Mouse (Mus musculus) limb, embryonic 12.5 days (tissue): ENCODE results near the gene Becn1. TPM values are rescaled to one million over a fixed set of nuclear protein-coding genes. Genes with fewer than 3 reads are reported as not detected.

Experiments
- ATAC-seq: fragments of 200-750 bp; cut with Nextera tagmentation; 2 replicates; pipeline ENCODE4 v1.8.0; 2017; ENCODE audit warnings: low read depth, moderate TSS enrichment; ENCODE audit not compliant: insufficient number of reproducible peaks, insufficient read depth, low FRiP score, low TSS enrichment
- H3K27ac ChIP-seq: fragments of 300-500 bp; sonication (generic); 2 replicates; pipeline ENCODE4 v1.5.1; 2016; ENCODE audit warnings: mild to moderate bottlenecking, moderate library complexity
- H3K27me3 ChIP-seq: fragments of 300-500 bp; sonication (generic); 2 replicates; pipeline ENCODE4 v1.6.1; 2016; ENCODE audit warnings: mild to moderate bottlenecking, moderate library complexity
- H3K36me3 ChIP-seq: fragments of 300-500 bp; sonication (generic); 2 replicates; pipeline ENCODE4 v1.6.1; 2016; ENCODE audit warnings: mild to moderate bottlenecking, moderate library complexity
- H3K4me1 ChIP-seq: fragments of 300-500 bp; sonication (generic); replicated peaks from 2 replicates; pipeline ENCODE4 v1.6.1; 2016
- H3K4me2 ChIP-seq: fragments of 300-500 bp; sonication (generic); 2 replicates; pipeline ENCODE4 v1.6.1; 2016; ENCODE audit warnings: mild to moderate bottlenecking, moderate library complexity
- H3K4me3 ChIP-seq: fragments of 300-500 bp; sonication (generic); replicated peaks from 2 replicates; pipeline ENCODE4 v1.5.1; 2016; ENCODE audit warnings: mild to moderate bottlenecking
- H3K9ac ChIP-seq: fragments of 300-500 bp; sonication (generic); replicated peaks from 2 replicates; pipeline ENCODE4 v1.6.1; 2016; ENCODE audit warnings: mild to moderate bottlenecking, moderate library complexity
- H3K9me3 ChIP-seq: fragments of 300-500 bp; sonication (generic); 2 replicates; pipeline ENCODE4 v1.6.1; 2016; ENCODE audit warnings: mild to moderate bottlenecking, moderate library complexity
- WGBS: fragments of 180-500 bp; shearing (Covaris S2); methylation state at CpG from one replicate; pipeline ENCODE4 v1.1.7; 2016; 5-methylcytosine and 5-hydroxymethylcytosine counted together
- polyA plus RNA-seq: library from polyadenylated mRNA; unstranded; fragments of >200 nt; fragmentation: Nextera tagmentation; extraction: Ambion mirVana; gene quantifications from 2 replicates; pipeline ENCODE4 v1.2.1, GENCODE M21; 2016

Becn1 gene
- polyA plus RNA-seq, 1 experiment from 2014 or later: 129 TPM

GRCm38 (mm10) chr11:101282896-101283295 lies 19.2 kb downstream of the Becn1 start:
- Histone ChIP-seq H3K36me3 (peaks cover 14% of the 10 kb centered on the region), H3K9me3 (no peaks in the 10 kb centered on the region), H3K4me2 (no peak overlapping the region), H3K9ac (no peak overlapping the region), H3K27ac (no peak overlapping the region), H3K4me1 (peaks cover 9% of the 10 kb centered on the region), H3K27me3 (peaks cover 6% of the 10 kb centered on the region; the same call in 1 of the 2 replicates), H3K4me3 (no peak overlapping the region)
- no peak for ATAC-seq
- WGBS: 36% methylated on average over 5 of the region's 5 CpGs

DNA sequence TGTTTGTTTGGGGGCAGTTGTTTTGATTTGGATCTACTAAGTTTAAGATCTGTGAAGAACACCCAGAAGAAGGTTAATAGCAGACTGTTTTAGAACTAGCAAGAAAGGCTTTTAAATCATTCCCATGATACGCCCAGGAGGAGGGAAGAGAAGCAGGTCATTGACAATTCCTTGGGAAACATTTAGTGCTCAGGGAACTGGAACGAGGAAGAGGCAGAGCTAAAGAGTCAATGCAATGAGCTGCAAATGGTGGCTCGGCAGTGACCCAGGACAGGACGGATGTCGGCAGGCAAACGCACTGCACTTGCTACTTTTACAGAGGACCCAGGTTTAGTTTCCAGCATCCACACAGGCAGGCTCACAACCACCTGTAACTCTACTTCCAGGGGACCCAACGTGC lies 21.2 kb downstream of the Becn1 start:
- 40% methylated on average over 7 of the region's 7 CpGs for WGBS
- Histone ChIP-seq H3K27me3 (peaks cover 15% of the 10 kb centered on the region), H3K9ac (no peak overlapping the region), H3K27ac (no peak overlapping the region), H3K4me3 (no peak overlapping the region), H3K9me3 (no peaks in the 10 kb centered on the region), H3K36me3 (peaks cover 16% of the 10 kb centered on the region; the same call in 1 of the 2 replicates), H3K4me2 (no peak overlapping the region), H3K4me1 (peaks cover 23% of the 10 kb centered on the region)
- ATAC-seq: no peak

DNA sequence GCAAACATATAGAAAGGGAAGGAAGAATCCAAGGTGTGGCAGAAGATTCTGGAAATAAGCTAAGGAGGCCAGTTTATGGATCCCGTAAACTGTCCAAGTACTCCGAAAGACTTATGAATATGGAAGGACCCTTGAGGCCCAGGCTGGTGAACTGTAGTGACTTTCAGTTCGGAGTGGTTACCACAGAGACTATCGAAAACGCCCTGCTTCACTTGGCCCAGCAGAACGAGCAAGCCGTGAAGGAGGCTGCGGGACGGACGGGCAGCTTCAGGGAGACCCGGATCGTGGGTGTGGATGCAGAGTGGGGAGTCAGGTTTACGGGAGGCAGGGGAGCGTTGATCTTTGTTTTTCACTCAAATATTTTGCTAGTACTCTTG lies 22.9 kb downstream of the Becn1 start:
- Histone ChIP-seq H3K36me3 (peaks cover 16% of the 10 kb centered on the region; the same call in 1 of the 2 replicates), H3K4me2 (peak overlapping the region; percentile 78), H3K4me1 (peaks cover 23% of the 10 kb centered on the region), H3K9me3 (no peaks in the 10 kb centered on the region), H3K27me3 (peaks cover 22% of the 10 kb centered on the region), H3K4me3 (peak overlapping the region; percentile 70), H3K9ac (no peak overlapping the region), H3K27ac (no peak overlapping the region)
- 61% methylated on average over 14 of the region's 14 CpGs for WGBS
- ATAC-seq: 0 out of 2 replicates have a peak, but pooled peaks have one; percentile 32

GRCm38 (mm10) chr11:101278223-101279192 lies 23.6 kb downstream of the Becn1 start, which contains the start of the genes Cntd1 and Coa3:
Gene Cntd1, plus strand, starts transcription at chr11:101279012.
Gene Coa3, minus strand, starts transcription at chr11:101279114.
- Histone ChIP-seq H3K4me3 (peak within 1 kb of the TSS; percentile 70), H3K27me3 (peaks cover 22% of the 10 kb centered on the region)
- WGBS: 12% methylated on average over 45 of the region's 45 CpGs

DNA sequence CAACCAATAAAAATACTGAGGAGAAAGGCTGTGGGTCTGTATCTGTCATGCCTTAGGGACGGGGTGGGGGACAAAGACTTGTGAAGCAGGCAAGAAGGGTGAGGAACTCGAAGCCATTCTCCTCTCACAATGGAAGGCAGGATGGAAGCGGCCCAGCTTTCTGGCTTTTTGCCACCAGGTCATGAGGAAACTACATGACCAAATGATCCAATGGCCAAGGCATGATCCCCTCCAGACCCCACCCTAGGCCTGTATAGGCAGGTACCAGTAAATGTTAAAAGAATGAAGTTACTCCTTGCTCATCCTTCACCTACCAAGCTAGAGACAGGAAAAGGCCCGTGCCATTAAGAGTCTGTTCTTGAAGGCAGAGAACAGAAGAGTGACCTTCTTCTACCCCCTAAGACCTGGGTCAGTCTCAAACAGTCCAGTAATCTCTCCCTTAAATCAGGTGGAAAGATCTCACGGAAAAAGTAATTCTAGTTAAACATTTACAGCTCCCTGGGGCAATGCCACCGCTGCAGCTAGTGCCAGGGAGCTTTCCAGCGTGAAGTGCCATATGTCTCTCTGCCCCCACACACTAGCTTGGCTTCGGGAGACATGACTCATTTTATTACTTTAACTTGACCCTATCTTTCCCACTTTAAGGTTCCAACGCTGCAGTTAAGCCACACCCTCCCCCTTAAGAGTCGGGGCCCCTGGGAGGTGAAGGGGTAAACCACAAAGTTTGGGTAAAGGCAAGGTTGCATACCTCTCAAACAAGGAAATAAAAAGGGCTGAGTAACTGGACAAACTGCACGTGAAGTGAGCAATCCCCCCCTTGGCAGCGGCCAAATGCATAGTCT lies 24.5 kb downstream of the Becn1 start:
- peaks cover 22% of the 10 kb centered on the region for H3K27me3 ChIP-seq
- WGBS: 67% methylated on average over 12 of the region's 12 CpGs
- peaks cover 23% of the 10 kb centered on the region for H3K4me1 ChIP-seq
- no peak overlapping the region for H3K27ac ChIP-seq
- no peaks in the 10 kb centered on the region for H3K9me3 ChIP-seq
- peak overlapping the region; percentile 71 for H3K9ac ChIP-seq
- peaks cover 16% of the 10 kb centered on the region; the same call in 1 of the 2 replicates for H3K36me3 ChIP-seq
- ATAC-seq: no peak
- H3K4me2 ChIP-seq: peak overlapping the region; percentile 78
- peak overlapping the region; percentile 70 for H3K4me3 ChIP-seq

More at GRCm38 (mm10) chr11:101278223-101279192, 23.6 kb downstream of the Becn1 start, which contains the start of the genes Cntd1 and Coa3:
- Histone ChIP-seq H3K4me1 (peaks cover 23% of the 10 kb centered on the region), H3K27ac (no peak within 1 kb of the TSS), H3K4me2 (peak within 1 kb of the TSS; percentile 78), H3K36me3 (peaks cover 16% of the 10 kb centered on the region; the same call in 1 of the 2 replicates), H3K9me3 (no peaks in the 10 kb centered on the region), H3K9ac (peak within 1 kb of the TSS; percentile 71)
- peak; percentile 90 for ATAC-seq

GRCm38 (mm10) chr11:101276319-101277070 lies 25.6 kb downstream of the Becn1 start:
- WGBS: 29% methylated on average over 27 of the region's 27 CpGs
- Histone ChIP-seq H3K27me3 (peaks cover 22% of the 10 kb centered on the region), H3K9ac (no peak overlapping the region), H3K36me3 (peaks cover 16% of the 10 kb centered on the region; the same call in 1 of the 2 replicates), H3K4me3 (no peak overlapping the region), H3K4me2 (peak overlapping the region; percentile 78; the same call in 1 of the 2 replicates), H3K4me1 (peaks cover 23% of the 10 kb centered on the region), H3K9me3 (no peaks in the 10 kb centered on the region), H3K27ac (no peak overlapping the region)
- no peak for ATAC-seq

DNA sequence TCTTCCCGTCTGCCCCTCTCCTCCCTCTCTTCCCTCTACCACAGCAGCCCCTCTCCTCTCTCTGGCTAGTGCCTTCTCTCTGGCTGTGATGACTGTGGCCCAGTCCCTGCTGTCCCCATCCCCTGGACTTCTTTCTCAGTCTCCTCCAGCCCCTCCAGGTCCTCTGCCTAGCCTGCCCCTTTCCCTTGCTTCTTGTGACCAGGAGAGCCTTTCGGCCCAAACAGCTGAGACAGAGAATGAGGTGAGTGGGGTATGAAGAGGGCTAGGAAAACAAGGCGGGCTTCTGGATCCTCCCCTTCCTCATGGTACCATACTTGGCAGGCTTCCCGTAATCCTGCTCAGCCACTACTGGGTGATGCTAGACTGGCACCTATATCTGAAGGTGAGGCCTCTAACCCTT lies 26.8 kb downstream of the Becn1 start:
- no peak overlapping the region for H3K27ac ChIP-seq
- peaks cover 18% of the 10 kb centered on the region for H3K27me3 ChIP-seq
- no peak overlapping the region for H3K4me3 ChIP-seq
- no peak overlapping the region for H3K9ac ChIP-seq
- H3K36me3 ChIP-seq: peaks cover 16% of the 10 kb centered on the region; the same call in 1 of the 2 replicates
- H3K4me1 ChIP-seq: peaks cover 23% of the 10 kb centered on the region
- H3K4me2 ChIP-seq: no peak overlapping the region
- WGBS: 78% methylated on average over 4 of the region's 4 CpGs
- no peaks in the 10 kb centered on the region for H3K9me3 ChIP-seq
- ATAC-seq: no peak

DNA sequence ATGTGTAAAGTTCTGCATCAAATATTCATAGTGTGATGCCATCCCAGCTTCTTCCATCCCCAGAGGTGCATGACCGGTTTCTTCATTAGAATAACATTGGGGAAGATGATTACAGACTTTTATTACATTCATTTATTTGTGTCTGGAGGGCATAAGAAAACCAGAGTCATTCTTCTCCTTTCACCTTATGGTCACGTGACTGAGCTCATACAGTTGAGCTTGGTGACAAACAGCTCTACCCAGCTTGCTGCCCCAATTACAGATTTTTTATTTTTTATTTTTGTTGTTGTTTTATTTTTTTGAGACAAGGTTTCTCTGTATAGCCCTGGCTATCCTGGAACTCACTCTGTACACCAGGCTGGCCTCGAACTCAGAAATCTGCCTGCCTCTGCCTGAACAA lies 29.6 kb downstream of the Becn1 start:
- no peak overlapping the region for H3K4me2 ChIP-seq
- no peak overlapping the region for H3K4me3 ChIP-seq
- WGBS: 85% methylated on average over 3 of the region's 3 CpGs
- H3K36me3 ChIP-seq: peaks cover 16% of the 10 kb centered on the region; the same call in 1 of the 2 replicates
- H3K4me1 ChIP-seq: peaks cover 10% of the 10 kb centered on the region
- ATAC-seq: no peak
- H3K9ac ChIP-seq: no peak overlapping the region
- no peaks in the 10 kb centered on the region for H3K9me3 ChIP-seq
- H3K27me3 ChIP-seq: peaks cover 38% of the 10 kb centered on the region
- no peak overlapping the region for H3K27ac ChIP-seq

DNA sequence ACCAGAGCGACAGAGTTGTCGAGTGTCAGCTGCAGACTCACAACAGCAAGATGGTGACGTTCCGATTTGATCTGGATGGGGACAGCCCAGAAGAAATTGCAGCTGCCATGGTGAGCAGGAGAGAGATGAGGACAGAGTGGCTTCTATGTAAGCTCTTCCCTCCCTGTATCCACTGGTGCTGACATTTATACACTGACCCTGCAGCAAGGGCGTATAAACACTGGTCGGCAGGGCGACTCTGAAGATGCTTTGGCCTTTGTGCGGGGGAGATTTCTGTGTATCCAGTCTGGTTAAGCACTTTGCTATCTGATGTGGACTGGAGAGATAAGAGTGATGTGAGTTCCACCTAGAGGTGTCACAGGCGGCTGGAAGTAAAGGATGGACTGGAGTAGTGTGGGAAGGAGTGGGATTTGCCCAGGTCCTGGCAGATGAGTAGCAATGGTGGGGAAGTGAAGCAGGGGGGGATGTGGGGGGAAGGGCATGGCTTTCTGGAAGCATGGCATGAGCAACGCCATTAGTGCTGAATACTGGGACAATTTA lies 32.4 kb downstream of the Becn1 start:
- H3K4me1 ChIP-seq: peaks cover 8% of the 10 kb centered on the region
- H3K36me3 ChIP-seq: no peaks in the 10 kb centered on the region
- H3K27ac ChIP-seq: no peak overlapping the region
- H3K9ac ChIP-seq: no peak overlapping the region
- WGBS: 15% methylated on average over 10 of the region's 10 CpGs
- no peak for ATAC-seq
- H3K9me3 ChIP-seq: no peaks in the 10 kb centered on the region
- H3K4me3 ChIP-seq: no peak overlapping the region
- no peak overlapping the region for H3K4me2 ChIP-seq
- peaks cover 49% of the 10 kb centered on the region for H3K27me3 ChIP-seq

DNA sequence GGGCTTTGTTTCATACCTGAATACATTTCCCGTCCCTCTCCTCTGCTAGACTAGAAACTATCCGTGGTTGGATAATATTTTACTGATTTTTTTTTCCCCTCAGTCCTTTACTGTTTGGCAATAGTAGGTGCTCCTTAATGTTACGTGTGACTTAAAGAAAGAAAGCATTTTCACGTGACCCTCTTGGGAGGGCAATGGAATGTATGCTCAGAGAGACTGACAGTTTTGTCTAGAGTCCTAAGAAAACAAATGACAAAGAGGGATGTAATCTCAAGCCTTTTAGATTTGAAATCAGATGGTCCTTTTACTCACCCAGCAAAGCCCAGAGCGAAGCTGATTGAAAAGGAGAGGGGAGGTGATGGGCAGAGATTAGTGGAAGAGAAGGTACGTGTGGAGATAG lies 36.2 kb downstream of the Becn1 start:
- Histone ChIP-seq H3K36me3 (no peaks in the 10 kb centered on the region), H3K4me1 (peaks cover 28% of the 10 kb centered on the region), H3K9ac (no peak overlapping the region), H3K4me2 (peak overlapping the region; percentile 61; the same call in 1 of the 2 replicates), H3K27me3 (peaks cover 81% of the 10 kb centered on the region), H3K4me3 (no peak overlapping the region), H3K9me3 (no peaks in the 10 kb centered on the region), H3K27ac (no peak overlapping the region)
- 28% methylated on average over 6 of the region's 6 CpGs for WGBS
- no peak for ATAC-seq
